Mouse (Mus musculus): ENCODE measurements at regions not wholly inside any gene's neighbourhood (a gene's known extent, or its start where the extent isn't known, plus 50 kb on each side); places are given as distances from the start of the nearest gene placed in this dataset.

DNA sequence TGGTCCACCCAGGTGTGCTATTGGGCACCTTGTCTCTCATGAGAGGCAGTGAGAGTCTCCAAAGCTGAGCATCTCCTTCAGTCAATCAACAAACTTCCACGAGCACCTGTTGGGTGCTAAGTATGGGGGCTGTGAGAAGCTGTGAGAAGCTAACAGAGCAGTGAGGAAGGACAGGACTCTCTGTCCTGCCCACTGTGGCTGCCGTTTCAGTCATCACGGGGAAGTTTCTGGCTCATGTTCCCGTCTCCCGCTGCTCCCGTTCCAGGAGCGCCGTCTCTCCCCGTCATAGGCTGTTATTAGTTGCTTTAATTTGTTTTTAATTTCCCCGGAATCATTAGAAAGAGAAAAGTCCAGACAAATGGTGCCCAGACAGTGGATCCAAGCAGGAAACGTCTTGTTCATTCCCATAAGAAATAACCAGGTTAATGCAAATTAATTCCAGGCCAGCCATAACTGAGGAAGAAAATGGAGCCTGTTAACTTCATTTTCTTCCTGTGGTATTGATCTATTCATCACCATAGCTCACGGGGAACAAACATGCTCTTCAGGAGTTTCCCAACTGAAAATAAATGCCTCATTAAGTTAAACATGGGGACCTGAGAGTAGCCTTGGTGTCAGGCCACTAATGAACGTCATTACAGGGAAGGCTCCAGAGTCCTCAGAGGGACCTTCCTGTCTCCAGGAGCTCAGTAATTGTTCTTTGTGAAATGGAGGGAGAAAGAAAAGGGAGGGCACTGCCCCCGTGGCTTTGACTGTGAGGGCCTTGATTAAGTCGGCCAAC, 70.3 kb downstream of the Matn1 start:
- no peak for DNase-seq (ENCODE audit: low read depth, low spot score)

DNA sequence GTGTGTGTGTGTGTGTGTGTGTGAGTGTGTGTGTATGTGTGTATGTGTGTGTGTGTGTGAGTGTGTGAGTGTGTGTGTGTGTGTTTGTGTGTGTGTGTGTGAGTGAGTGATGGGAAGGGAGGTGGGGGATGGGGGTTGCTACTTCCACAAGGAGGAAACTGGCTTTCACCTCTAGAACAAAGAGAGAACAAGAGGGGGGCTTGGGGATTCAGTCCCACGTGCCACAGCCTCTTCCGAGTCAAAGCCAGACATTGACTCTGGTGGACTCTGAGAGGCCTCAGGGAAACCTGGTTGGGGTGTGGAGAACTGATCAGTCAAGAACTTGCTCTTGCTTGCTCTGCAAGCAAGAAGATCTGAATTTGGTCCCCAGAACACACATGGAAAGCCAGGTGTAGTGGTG, 71.0 kb downstream of the Matn1 start:
- DNase-seq (ENCODE audit: low read depth, low spot score), result no peak

GRCm38 (mm10) chr4:131023601-131024000, 79.4 kb downstream of the Matn1 start:
- DNase-seq (ENCODE audit: low read depth, low spot score), result no peak

DNA sequence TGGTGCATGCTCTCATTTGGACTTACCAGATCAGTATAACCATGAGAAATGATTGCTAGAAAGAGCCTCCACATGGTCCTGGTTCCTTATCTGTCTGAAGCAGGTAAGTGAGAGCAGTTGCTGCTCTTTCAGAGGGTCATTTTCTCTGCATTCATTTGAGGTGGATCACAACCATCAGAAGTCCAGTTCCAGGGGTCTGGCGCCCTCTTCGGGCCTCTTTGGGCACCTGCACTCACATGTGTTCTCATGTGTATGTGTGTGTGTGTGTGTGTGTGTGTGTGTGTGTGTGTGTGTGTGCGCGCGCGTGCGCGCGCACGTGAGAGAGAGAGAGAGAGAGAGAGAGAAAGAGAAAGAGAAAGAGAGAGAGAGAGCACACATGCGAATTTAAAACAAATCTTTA, 92.1 kb downstream of the Matn1 start:
- DNase-seq (ENCODE audit: low read depth, low spot score), result no peak

- DNase-seq (ENCODE audit: low read depth, low spot score), result no peak
These were observed 93.0 kb downstream of the Matn1 start for GRCm38 (mm10) chr4:131037179-131037578.

DNA sequence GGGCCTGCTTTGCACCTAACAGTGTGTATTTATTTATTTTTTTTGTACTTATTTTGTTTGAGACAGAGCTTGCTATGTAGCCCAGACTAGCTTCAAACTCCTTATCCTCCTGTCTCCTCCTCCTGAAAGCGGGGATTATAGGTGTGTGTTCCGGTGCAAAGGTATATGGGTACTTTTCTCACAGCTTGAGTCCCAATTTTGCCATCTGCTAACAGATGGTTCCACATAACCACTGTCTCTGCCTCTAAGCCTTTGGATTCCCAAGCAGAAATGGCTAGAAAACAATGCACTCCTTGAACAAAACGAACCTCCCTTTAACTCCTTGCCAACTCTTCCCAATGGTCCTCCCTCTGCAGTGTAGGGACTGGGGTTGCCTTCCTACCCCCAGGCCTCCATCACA, 95.5 kb downstream of the Matn1 start:
- no peak for DNase-seq (ENCODE audit: low read depth, low spot score)

DNA sequence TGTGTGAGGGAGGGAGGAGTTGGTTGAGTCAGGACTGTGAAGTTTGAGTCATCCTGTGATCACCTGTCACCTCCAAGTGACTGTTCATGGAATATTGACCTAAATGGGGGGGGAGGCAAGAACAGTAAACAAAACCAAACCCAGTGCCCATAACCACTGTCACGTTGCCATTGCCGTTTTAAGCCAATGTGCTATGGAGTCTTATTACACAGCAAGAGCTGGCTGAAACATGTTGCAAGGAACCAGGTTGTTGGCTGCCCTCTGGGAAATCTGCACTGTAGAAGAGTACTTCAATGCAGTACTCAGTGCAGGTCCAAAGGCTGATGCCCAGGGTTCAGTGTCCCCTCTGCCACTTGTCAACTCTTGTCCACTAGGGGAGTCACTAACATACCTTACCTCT, 97.0 kb downstream of the Matn1 start:
- no peak for DNase-seq (ENCODE audit: low read depth, low spot score)

DNA sequence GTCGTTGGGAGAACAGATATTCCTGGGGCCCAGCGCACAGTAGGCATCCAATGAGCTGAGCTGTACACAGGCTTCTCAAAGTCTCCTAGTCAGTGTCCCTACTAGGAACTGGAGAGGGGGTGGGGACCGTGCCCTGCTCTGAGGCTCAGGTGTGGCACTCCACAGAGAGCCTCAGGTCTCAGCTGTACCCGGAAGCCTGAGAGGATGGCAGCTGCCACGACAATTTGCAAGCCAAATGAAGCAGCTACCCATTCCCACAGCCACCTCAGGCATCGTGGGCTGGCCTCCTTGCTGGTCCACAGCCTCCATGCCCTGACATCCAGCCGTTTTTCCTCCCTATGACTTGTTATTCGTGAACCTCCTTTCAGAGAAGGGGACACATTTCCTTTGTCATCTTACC, 101.9 kb downstream of the Matn1 start:
- no peak for DNase-seq (ENCODE audit: low read depth, low spot score)

DNA sequence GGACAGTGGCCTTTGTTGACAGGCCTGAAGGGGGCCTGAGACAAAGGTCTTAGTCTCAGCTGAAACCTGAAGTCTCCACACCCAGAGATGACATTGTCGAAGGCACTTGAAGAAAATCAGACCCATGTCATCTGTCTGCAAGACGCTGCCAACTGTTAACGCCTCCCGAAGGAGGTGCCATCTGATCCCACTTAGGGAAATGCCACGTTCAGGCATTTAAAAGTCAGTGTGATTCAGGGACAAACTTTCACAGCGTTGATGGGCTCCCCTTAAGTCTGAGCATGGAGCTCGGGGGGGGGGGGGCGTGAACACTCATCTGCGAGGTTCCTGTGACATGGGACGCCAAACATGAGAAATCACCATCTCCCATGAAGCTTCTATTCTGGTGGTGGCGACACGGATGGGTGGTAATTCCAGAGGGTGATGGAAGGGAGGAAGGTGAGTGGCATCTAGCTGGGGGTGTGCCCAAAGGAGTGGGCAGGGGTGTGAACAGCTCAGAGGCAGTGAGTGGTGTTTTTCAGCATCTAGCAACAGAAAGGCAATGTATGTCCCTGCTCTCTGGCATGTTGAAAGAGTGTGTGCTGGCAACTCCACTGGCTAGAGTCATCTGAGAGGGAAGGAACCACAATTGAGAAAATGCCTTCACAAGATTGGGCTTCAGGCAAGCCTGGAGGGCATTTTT, 102.9 kb downstream of the Matn1 start:
- DNase-seq (ENCODE audit: low read depth, low spot score), result no peak

- DNase-seq (ENCODE audit: low read depth, low spot score), result no peak
These were observed 112.1 kb downstream of the Matn1 start for GRCm38 (mm10) chr4:131056293-131056692.

DNA sequence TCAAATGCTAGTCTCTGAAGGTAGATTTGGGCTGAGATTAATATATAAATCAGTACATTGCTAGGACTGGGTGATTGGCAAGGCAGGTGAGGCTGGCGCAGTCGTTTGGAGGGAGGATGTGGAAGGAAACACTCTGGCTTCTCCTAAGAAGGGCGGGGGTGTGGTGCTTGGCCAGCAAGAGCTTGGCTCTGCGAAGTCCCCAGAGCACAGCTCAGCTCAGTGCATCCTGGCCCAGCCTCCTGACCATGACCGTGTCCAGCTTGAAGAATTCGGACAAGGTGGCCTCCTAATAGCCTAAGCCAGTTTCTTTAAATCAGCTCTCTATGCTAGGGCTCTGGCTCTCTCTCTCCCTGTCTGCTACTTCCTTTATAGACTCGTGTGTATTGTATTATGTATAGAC, 115.4 kb downstream of the Matn1 start:
- DNase-seq (ENCODE audit: low read depth, low spot score), result no peak

GRCm38 (mm10) chr4:131060191-131060680, 116.1 kb downstream of the Matn1 start:
- no peak for DNase-seq (ENCODE audit: low read depth, low spot score)

DNA sequence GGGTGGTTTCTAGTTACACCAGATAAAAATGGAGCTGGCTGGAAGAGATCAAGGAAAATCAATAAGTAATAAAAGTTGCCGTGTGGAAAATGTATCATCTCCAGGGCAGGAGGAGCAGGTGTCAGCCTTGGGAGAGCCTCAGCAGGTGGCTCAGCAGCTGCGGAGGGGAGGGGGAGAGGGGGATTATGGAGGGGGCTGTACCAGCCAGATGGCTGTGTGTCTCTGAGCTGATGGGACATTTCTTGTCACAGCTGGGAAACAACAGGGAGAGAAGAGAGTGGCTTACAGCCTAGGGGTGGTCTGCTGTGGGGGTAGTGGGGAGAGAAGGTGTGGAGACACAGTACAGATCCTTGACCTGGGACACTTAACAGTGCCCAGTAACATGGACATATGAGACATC, 116.5 kb downstream of the Matn1 start:
- DNase-seq (ENCODE audit: low read depth, low spot score), result no peak

- DNase-seq (ENCODE audit: low read depth, low spot score), result no peak
These were observed 118.4 kb downstream of the Matn1 start for GRCm38 (mm10) chr4:131062592-131062991.

GRCm38 (mm10) chr4:131066186-131066939, 122.2 kb downstream of the Matn1 start:
- no peak for DNase-seq (ENCODE audit: low read depth, low spot score)

DNA sequence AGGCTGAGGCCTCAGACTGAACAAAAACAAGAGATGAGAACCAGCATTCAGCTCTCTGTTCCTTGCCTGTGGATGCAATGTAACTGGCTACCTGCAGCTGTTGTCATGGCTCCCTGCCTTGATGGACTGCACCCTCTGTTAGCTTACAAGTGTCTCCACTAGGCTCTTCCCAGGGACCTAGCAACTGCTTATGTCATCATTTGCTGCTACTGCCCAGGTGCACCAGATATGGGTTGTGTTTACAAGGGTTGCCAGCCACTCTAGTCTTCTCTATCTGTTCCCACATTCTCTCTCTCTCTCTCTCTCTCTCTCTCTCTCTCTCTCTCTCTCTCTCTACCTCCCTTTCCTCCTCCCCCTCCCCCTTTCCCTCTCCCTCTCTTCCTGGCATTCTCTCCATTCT, 126.4 kb downstream of the Matn1 start:
- no peak for DNase-seq (ENCODE audit: low read depth, low spot score)

DNA sequence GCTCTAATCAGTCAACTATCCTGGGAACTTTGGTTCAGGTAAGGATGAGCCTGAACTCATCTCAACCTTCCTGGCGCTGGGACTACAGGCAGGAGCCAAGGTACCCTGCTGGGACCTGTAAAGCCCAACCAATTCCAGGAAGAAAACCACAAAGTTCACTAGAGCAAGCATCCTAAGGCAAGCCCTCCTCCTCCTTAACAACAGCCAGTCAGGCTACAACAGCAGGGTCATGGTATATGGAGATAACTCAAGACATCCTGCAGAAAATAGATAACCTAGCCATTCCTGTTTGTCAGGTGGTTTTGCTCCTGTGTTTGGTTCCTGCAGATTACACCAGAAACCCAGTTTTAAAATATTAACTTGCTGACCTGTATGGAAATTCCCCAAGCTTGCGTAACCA, 128.4 kb downstream of the Matn1 start:
- no peak for DNase-seq (ENCODE audit: low read depth, low spot score)

DNA sequence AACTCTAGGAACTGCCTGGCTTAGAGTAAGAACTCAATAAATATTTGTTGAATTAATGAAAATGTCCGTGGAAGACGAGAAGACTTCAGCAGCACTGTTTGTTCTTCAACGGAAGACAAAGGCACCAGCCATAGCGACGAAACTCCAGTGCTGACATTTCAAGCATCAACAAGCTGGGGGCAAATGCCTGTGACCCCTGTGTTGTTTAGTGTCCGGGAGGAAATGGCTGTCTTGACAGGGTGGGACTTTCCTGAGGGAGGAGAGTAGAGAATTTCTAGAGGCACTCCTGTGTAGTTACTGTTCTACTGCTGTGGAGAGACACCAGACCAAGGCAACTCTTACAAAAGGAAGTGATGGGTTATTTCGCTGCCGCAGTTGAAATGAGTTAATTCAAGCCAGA, 129.2 kb downstream of the Matn1 start:
- DNase-seq (ENCODE audit: low read depth, low spot score), result no peak

- DNase-seq (ENCODE audit: low read depth, low spot score), result no peak
These were observed 131.2 kb downstream of the Matn1 start for GRCm38 (mm10) chr4:131075326-131075932.

DNA sequence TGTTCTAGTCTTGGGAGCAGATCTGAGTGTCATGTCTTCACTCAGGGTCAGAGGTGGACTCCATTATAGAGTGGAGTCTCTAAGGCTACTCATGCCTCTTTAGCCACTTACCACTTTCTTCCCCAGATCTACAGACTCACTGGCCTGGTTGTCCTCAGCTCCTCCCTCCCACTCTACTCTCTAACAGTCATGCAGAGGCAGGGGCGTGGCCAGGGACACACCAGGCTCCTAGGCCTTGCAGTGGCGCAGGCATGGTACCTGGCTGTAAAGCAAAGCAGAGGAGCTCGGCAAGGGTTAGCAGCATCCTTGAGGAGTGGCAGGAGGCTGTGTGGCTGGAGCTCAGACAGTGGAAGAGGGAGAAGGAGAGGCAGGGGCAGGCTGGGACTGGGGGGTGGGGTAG, 132.4 kb downstream of the Matn1 start:
- DNase-seq (ENCODE audit: low read depth, low spot score), result no peak

DNA sequence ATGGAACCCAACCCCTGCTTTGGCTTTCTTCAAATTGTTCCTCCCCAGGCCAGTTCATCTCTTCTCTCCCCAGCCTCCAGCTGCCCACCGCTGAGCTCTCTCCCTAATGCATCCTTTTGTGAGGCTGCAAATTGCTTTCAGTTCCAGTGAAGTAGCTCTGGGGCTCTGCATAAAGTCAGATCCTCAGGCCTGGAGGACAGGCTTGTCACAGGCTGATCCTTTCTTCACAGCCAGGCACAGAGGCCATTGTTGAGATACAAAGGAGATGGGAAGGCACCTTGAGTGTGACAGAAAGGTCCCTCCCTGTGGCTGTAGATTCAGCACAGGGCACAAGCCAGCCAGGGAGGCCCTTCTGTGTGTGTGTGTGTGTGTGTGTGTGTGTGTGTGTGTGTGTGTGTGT, 135.9 kb downstream of the Matn1 start:
- no peak for DNase-seq (ENCODE audit: low read depth, low spot score)

- DNase-seq (ENCODE audit: low read depth, low spot score), result no peak
These were observed 139.2 kb downstream of the Matn1 start for GRCm38 (mm10) chr4:131083405-131083804.
